Mouse (Mus musculus): ENCODE results near the gene Emc8.

The Emc8 gene

DNA sequence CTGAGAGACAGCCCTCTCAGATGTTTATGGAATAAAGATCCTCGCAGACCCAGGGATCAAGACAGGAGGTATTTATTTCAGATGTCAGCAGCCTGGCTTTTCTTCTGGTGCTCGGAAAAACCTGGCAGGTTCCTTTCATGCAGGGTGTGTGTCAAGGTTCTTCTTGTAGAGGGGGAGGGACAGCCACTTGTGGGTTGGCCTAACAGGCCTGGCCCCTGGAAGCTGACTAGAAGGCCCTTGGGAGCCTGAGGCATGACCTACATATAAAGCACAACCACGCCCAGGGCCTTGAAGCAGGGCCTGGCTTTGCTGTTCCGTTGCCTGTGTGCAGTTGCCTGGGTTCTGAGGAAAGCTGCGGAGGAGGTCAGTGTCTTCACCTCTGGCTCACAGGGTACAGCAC lies 16.7 kb upstream of the Emc8 start:
- DNase-seq (ENCODE audit: low spot score): no peak

- no peak for DNase-seq (ENCODE audit: low spot score)
Measured at GRCm38 (mm10) chr8:120684082-120684481, 15.7 kb upstream of the Emc8 start.

- DNase-seq (ENCODE audit: low spot score): peak; percentile 76
Measured at GRCm38 (mm10) chr8:120683602-120684001, 15.2 kb upstream of the Emc8 start.

DNA sequence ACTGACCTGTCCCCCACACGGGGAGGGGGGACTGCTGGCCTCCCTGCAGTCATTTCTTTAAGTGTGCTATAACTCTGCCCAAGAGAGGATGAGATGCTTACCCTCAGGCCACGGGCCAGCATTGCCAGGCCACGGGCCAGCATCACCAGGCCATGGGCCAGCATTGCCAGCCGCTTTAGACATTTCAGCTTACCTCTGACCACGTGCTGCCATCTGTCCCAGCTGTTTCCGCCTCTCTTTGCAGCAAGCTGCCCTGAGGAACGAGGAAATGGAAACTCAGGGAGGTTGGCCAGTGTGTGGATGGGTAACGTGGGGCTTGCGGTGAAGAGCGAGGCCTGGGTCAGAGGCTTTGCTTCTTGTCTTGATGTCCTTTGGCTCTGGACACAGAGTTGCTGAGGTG lies 12.7 kb upstream of the Emc8 start:
- DNase-seq (ENCODE audit: low spot score): no peak

DNA sequence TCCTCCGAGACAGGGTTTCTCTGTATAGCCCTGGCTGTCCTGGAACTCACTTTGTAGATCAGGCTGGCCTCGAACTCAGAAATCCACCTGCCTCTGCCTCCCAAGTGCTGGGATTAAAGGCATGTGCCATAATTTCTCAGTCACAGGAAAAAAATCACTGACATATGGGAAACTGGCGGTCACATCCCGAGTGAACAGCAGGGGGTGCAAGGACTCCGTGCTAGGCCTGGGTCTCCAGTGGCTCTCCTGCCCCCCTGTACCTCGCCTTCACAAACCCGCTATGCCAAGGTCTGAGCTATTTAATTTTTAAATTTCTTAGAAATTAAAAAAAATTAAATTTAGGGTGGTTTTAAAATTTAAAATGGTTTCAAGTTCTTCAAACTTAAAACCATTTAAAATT lies 12.0 kb upstream of the Emc8 start:
- peak; percentile 60 for DNase-seq (ENCODE audit: low spot score)

DNA sequence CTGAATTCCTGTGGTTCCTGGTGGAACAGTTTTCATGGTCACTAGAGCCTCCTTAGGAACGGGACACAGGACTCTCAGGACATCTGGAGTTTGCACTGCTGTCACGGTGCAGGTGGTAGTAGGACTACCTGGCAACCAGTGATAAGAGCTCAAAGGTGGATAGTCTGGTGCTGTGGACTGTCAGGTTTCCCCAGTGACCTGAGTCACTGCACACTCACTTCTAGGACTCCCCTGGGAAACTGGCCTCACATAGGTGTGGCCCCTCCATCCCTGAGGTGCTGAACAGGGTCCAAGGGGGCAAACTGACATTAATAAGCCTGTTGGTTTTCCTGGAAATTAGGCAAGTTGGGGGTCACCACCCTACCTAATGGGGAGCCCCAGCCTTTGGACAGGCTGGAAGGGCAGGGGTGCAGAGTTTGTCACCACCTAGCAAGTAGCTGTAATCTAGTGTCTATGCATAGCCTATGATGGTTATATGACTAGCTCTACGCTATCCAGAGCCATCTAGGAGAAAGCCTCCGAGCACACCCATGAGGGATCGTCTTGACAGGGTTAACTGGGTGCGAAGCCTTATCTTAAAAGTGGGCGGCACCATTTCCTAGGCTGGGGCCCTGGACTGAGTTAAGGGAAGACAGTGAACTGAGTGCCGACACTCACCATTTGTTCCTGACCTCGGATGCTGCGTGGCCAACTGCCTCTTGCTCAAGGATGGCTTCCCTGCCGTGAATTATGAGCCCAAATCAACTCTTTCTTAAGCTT lies 11.4 kb upstream of the Emc8 start:
- DNase-seq (ENCODE audit: low spot score): no peak

DNA sequence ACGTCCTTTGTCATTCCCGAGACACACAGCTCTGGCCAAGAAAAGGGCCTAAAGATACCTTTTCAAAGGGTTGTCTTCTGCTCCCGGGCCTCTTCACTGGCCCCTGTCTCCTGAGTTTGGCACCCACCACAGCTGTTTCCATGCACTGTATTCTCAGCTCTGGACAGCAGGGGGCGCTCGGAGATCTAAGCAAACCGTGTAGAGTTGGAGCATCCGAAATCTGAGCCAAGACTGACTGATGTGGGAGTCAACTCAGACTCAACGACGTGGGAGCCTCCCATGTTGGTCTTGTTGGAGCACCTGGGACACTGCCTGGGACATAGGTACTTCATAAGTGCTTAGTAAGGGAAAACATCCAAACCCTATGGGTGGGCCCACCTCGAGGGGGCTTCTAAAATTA lies 10.1 kb upstream of the Emc8 start:
- DNase-seq (ENCODE audit: low spot score): peak; percentile 90

- no peak for DNase-seq (ENCODE audit: low spot score)
Measured at GRCm38 (mm10) chr8:120675718-120676117, 7.3 kb upstream of the Emc8 start.

GRCm38 (mm10) chr8:120673298-120673697 lies 4.9 kb upstream of the Emc8 start:
- DNase-seq (ENCODE audit: low spot score): no peak

GRCm38 (mm10) chr8:120672626-120673229 lies 4.4 kb upstream of the Emc8 start:
- no peak for DNase-seq (ENCODE audit: low spot score)

DNA sequence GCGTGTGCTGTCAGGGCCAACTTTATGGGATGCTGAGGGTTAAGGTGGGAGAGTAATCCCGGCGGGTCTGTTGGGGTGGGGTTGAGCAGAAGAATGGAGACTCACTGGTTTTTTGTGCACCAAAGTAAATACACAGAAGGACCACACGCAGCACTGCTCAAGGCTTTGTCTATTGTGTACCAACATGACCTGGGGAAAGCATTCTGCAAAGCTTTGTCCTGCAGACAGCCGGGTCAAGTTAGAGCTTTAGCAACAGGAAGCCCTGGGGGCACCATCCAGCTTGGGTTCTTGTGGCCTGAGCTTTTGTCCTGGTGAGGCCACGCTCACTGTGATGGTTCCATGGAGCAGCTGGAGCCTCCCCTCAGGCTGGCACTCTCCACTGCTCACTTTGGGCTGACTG lies 3.4 kb upstream of the Emc8 start:
- DNase-seq (ENCODE audit: low spot score): no peak

DNA sequence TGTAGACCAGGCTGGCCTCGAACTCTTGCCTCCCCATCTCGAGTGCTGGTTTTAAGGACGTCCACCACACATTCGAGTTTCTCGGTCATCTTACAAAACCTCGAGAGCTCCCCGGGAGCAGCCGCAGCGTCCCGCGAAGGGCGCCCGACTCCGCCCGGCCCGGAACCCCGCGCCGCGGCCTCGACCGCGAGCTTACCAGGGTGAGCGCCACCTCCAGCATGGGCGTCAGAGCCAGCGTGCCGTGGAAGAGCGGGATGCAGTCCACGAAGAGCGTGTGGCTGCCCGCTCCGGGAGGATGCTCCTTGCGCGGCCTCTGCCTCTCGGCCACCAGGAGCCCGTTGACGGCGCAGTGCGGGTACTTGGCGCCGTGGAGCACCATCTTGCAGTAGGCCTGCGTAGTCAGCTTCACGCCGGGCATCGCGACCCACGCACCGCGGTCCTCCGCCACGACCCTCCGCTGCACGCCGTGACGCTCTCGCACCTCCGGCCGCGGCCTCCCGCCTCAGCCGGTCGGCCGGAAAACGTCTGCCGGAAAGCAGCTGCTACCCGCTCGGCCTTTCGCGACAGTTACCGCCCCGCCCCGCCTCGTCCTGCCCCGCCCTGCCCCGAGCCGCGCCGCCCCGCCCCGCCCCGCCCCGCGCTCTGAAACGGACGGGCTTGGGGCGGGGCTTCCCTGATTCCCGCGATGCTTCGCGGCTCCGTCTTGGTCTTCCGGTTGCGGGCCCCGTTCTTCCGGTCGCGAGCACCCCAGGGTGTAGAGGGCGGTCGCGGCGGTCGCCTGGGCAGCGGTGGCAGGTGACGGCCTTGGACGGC lies 606 bp downstream of the Emc8 start, which contains the start of the genes Gm27021 and Cox4i1:
TSS of gene Gm27021 (minus strand) at position 519 of the 813 bp plus-strand sequence.
TSS of gene Cox4i1 (plus strand) at position 662 of the 813 bp plus-strand sequence.
- peak; percentile 90 for DNase-seq (ENCODE audit: low spot score)

GRCm38 (mm10) chr8:120666807-120667470 lies 1.4 kb downstream of the Emc8 start:
- no peak for DNase-seq (ENCODE audit: low spot score)

DNA sequence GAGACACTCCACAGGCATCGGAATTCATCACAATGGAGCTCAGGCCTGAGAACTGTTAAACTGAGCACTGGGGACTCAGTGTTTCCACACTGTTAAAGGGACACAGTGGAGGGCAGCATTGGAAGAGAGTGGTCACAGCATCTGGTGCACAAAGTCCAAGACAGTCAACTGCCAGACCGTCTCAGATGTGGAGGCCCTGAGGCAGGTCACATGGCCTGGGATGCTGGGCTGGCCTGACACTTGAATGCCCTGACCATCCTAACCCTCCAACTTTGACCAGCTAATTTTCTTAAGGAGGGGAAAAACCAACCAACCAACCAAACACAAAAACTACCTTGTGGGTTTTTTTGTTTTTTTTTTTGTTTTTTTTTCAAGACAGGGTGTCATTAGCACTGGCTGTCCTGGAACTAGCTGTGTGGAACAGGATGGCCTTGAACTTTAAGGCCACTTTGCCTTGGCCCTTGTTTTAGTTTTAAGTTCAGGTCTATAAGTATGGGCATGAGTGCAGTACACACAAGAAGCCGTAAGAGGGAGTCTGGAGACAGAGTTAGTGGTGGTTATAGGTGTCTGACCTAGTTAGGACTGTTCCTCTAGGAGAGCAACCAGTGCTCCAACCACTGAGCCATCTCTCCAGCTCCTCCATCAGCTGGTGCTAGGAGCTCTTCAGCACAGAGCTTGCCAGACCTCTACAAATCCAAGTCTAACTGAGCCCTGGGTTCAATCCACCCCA lies 2.5 kb downstream of the Emc8 start:
- no peak for DNase-seq (ENCODE audit: low spot score)

- no peak for DNase-seq (ENCODE audit: low spot score)
Measured at GRCm38 (mm10) chr8:120664566-120664965, 3.8 kb downstream of the Emc8 start.

DNA sequence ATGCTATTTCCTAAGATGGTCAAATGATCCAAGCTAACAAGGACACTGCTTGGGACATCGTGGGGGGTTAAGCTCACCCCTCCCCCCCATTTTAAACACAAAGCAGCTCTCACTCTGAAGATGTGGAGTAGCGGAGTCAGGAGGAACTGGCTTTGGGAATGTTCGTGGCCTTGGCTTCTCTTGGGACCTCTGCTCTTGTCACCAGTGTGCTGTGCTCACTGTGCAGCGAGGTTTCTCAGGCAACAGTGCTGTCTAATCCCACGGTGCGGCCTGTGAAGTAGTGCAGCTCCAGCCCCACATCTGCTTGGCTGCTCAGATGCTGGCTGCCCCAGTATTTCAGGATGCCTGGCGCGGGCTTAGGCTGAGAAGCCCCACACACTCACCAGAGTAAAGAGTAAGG lies 11.0 kb downstream of the Emc8 start:
- no peak for DNase-seq (ENCODE audit: low spot score)

- DNase-seq (ENCODE audit: low spot score): no peak
Measured at GRCm38 (mm10) chr8:120656322-120657052, 11.9 kb downstream of the Emc8 start.

DNA sequence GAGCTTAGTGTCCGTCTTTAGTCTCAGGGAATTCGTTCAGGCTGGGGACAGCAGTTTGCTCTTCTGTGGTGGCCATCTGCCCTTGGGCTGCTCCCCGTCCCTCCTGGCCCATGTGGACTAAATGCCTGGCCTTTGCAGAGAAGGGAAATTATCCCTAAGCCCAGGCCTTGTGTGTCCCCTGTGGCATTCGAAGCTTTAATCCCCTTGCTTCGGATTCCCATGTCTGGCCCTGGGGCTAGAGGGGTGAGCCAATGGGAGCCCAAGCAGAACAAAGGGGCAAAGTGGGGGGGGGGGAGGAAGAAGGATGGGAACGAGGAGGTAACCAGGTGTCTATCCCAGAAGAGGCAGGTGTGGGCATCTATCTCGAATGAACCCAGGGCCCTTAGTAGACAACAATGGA lies 20.8 kb downstream of the Emc8 start, which contains the start of gene 1190005I06Rik:
TSS of gene 1190005I06Rik (minus strand) at position 101 of the 400 bp plus-strand sequence.
- DNase-seq (ENCODE audit: low spot score): no peak

DNA sequence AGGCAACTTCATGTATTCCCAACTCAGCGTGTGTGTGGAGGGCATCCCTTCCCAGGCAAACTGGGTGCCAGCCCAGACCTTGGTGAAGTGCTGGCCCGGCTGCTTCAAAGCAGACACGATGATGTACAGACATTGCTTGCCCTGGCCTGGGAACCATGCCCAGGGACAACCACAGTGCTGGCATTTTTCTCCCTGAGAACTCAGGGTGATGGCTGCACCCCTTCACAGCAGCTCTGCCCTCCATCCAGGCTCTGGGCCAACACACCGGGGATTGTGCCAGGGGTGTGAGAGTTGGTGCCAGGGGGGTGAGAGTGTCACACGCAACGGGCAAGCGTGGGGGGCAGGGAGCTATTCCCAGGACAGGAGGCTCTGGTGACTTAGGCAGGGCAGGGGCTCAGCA lies 23.7 kb downstream of the Emc8 start:
- DNase-seq (ENCODE audit: low spot score): peak; percentile 76

DNA sequence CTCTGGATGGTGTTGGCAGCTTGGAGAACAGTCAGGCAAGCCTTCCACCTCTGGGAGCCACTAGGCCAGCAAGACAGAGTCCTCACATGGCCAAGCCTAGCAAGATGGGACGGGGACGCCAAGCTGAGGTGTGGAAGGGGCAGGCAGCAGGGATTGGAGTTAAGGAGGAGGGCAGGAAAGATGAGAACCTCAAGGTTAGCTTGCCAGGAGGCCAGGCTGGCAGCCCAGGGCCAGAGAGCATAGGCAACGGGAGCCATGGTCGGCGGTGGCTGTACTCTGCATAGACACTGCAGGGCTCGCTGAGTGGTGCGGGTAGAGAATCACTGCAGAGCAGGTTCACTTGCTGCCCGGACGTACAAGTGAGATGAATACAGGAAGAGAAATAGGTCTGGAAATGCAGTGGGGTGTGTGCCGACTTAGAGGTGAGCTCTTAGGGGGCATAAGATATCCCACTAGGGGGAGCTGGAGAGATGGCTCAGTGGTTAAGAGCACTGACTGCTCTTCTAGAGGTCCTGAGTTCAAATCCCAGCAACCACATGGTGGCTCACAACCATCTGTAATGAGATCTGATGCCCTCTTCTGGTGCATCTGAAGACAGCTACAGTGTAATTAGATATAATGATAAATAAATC lies 26.2 kb downstream of the Emc8 start:
- DNase-seq (ENCODE audit: low spot score): no peak
